Mouse (Mus musculus) neural tube, embryonic 12.5 days (tissue): ENCODE results near the gene Tmem42. TPM values are rescaled to one million over a fixed set of nuclear protein-coding genes. Genes with fewer than 3 reads are reported as not detected.

Experiments
- ATAC-seq: fragments of 200-750 bp; cut with Nextera tagmentation; 2 replicates; pipeline ENCODE4 v1.8.0; 2017; ENCODE audit warnings: low read depth, mild to moderate bottlenecking, moderate TSS enrichment, moderate library complexity; ENCODE audit not compliant: low FRiP score
- H3K27ac ChIP-seq: fragments of 300-500 bp; sonication (generic); 2 replicates; pipeline ENCODE4 v1.5.1; 2016
- H3K27me3 ChIP-seq: fragments of 300-500 bp; sonication (generic); replicated peaks from 2 replicates; pipeline ENCODE4 v1.6.1; 2016; ENCODE audit warnings: mild to moderate bottlenecking
- H3K36me3 ChIP-seq: fragments of 300-500 bp; sonication (generic); 2 replicates; pipeline ENCODE4 v1.6.1; 2016; ENCODE audit warnings: mild to moderate bottlenecking
- H3K4me1 ChIP-seq: fragments of 300-500 bp; sonication (generic); 2 replicates; pipeline ENCODE4 v1.6.1; 2016
- H3K4me2 ChIP-seq: fragments of 300-500 bp; sonication (generic); replicated peaks from 2 replicates; pipeline ENCODE4 v1.6.1; 2016; ENCODE audit warnings: mild to moderate bottlenecking
- H3K4me3 ChIP-seq: fragments of 300-500 bp; sonication (generic); 2 replicates; pipeline ENCODE4 v1.5.1; 2016
- H3K9ac ChIP-seq: fragments of 300-500 bp; sonication (generic); 2 replicates; pipeline ENCODE4 v1.6.1; 2016; ENCODE audit warnings: mild to moderate bottlenecking
- H3K9me3 ChIP-seq: fragments of 300-500 bp; sonication (generic); 2 replicates; pipeline ENCODE4 v1.6.1; 2016; ENCODE audit warnings: mild to moderate bottlenecking
- WGBS: fragments of 180-500 bp; shearing (Covaris S2); methylation state at CpG from one replicate; pipeline ENCODE4 v1.1.7; 2016; 5-methylcytosine and 5-hydroxymethylcytosine counted together
- polyA plus RNA-seq: library from polyadenylated mRNA; unstranded; fragments of >200 nt; fragmentation: Nextera tagmentation; extraction: Ambion mirVana; gene quantifications from 2 replicates; pipeline ENCODE4 v1.2.1, GENCODE M21; 2016

Tmem42 gene
- polyA plus RNA-seq, 1 experiment from 2014 or later: 20.4 TPM

- Histone ChIP-seq H3K4me3 (no peak overlapping the region), H3K4me2 (no peak overlapping the region), H3K9ac (no peak overlapping the region), H3K9me3 (no peaks in the 10 kb centered on the region), H3K27ac (no peak overlapping the region), H3K4me1 (no peaks in the 10 kb centered on the region), H3K36me3 (no peaks in the 10 kb centered on the region), H3K27me3 (no peaks in the 10 kb centered on the region)
- WGBS: 85% methylated on average over 3 of the region's 3 CpGs
- ATAC-seq: no peak
Measured at GRCm38 (mm10) chr9:123060172-123060571, 39.0 kb downstream of the Tmem42 start.

Other genes with a start within 250 kb of the Tmem42 start
- 7.1 and 7.8 TPM in 2 replicates for gene Tcaim, start 215.8 kb upstream of the Tmem42 start, polyA plus RNA-seq
- gene Gm35549, start 177.3 kb upstream of the Tmem42 start, polyA plus RNA-seq: 0.34 TPM in 1 of 2 replicates, not detected in the other
- 101 and 115 TPM in 2 replicates for gene Zfp445, start 155.3 kb upstream of the Tmem42 start, polyA plus RNA-seq
- gene Zkscan7, start 135.6 kb upstream of the Tmem42 start, polyA plus RNA-seq: 4.0 and 4.8 TPM in 2 replicates
- gene Zfp105, start 98.3 kb upstream of the Tmem42 start, polyA plus RNA-seq: 31.1 and 32.0 TPM in 2 replicates
- gene 1110059G10Rik, start 70.3 kb upstream of the Tmem42 start, polyA plus RNA-seq: 29.1 and 31.8 TPM in 2 replicates
- gene Kif15, start 70.3 kb upstream of the Tmem42 start, polyA plus RNA-seq: 44.0 and 49.3 TPM in 2 replicates
- 0.24 and 0.50 TPM in 2 replicates for gene Tgm4, start 13.4 kb downstream of the Tmem42 start, polyA plus RNA-seq
- gene Zdhhc3, start 91.9 kb downstream of the Tmem42 start, polyA plus RNA-seq: 79.8 and 80.6 TPM in 2 replicates
- 83.5 and 83.7 TPM in 2 replicates for gene Exosc7, start 91.9 kb downstream of the Tmem42 start, polyA plus RNA-seq
- 0.20 TPM in 1 of 2 replicates, not detected in the other for gene Clec3b, start 129.6 kb downstream of the Tmem42 start, polyA plus RNA-seq
- 0.27 and 0.30 TPM in 2 replicates for gene Cdcp1, start 194.7 kb downstream of the Tmem42 start, polyA plus RNA-seq
- 25.6 and 26.0 TPM in 2 replicates for gene Tmem158, start 239.4 kb downstream of the Tmem42 start, polyA plus RNA-seq